Mouse (Mus musculus) adrenal gland, adult 18-20 months (tissue): ENCODE measurements around the gene Dnajc30. TPM values are rescaled to one million over a fixed set of nuclear protein-coding genes. Genes with fewer than 3 reads are reported as not detected.
A peak's percentile ranks its signal among the peaks of the same experiment; 100 is the strongest.
"Not testable (repeated sequence)": the region's sequence is repeated elsewhere in the genome, so short reads cannot be mapped to it uniquely, and the experiment has no call there.

Experiments
- DNase-seq, 2 experiments: peaks; one replicate each; pipeline ENCODE4 v3.0.0; 2021 to 2022; ENCODE audit warnings: low spot score in 2 of 2
- total RNA-seq, 2 experiments: library from RNA; stranded (reverse); gene quantifications; 1 replicate in 1 of 2; 2 replicates in 1 of 2; pipeline ENCODE4 v1.2.3; 2021

The Dnajc30 gene
- total RNA-seq, 2 experiments from 2014 or later = 25.8 to 30.3 TPM

GRCm38 (mm10) chr5:135053356-135053755 is 10.6 kb upstream of the Dnajc30 start:
- no peak for DNase-seq

GRCm38 (mm10) chr5:135064382-135064766 is 372 bp downstream of the Dnajc30 start:
- DNase-seq = no peak

- DNase-seq = not testable (repeated sequence)
Measured at GRCm38 (mm10) chr5:135064909-135065446, 976 bp downstream of the Dnajc30 start, which contains the start of gene Bud23. Gene Bud23 (minus strand): TSS chr5:135064959.

GRCm38 (mm10) chr5:135066008-135066407 is 2.0 kb downstream of the Dnajc30 start:
- DNase-seq = no peak

DNA sequence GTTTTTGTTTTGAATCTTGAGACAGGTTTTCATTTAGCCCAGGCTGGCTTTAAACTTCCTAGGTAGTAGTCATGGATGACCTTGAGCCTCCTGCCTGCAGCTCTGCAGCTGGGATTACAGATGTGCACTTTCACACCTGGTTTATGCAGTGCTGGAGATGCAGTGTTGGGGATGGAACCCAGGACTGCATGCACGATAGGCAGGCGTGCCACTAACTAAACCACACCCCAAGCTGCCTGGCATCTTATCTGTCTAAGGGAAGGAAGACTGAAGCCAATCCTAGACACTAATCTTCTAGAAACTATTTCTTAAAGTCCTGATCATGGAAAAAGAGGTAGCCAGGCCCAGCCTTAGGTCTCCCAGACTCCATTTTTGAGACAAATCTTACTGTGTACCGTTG is 6.4 kb downstream of the Dnajc30 start:
- no peak for DNase-seq

DNA sequence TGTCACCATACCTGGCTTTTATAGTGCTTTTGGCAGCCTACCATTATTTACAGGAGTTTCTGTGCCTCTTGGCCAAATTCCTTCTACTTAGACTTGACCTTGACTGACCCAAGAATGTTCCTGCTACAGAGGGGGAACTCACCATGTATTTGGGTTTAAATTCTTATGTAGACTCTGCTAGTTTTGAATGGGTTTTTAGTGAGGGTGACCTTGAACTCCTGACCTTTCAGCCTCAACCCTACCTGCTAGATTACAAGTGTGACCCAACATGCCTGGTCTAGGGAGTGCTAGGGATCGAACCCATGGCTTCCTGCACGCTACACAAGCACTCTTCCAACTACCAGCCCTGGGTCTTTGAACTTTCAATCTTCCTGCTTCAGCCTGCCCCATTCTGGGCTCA is 8.1 kb downstream of the Dnajc30 start:
- no peak for DNase-seq

DNA sequence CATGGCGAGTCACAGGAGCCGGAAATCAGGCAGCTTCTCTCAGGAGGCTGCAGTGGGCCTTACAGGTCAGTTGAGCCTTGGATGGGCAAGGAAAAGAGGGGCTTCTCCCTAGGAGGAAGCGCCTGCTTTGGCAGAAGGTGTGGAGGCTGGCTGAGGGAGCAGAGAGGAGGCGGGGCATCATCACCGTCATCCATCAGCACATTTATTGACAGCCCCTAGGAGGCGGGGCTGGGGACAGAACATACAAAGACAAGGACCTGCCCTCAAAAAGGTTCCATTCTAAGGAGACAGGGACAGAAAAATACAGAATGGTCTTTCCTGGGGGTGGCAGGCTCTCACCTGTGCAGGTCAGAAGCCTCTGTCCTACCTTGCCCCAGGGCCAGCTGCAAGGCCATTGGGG is 8.7 kb downstream of the Dnajc30 start:
- DNase-seq = no peak

DNA sequence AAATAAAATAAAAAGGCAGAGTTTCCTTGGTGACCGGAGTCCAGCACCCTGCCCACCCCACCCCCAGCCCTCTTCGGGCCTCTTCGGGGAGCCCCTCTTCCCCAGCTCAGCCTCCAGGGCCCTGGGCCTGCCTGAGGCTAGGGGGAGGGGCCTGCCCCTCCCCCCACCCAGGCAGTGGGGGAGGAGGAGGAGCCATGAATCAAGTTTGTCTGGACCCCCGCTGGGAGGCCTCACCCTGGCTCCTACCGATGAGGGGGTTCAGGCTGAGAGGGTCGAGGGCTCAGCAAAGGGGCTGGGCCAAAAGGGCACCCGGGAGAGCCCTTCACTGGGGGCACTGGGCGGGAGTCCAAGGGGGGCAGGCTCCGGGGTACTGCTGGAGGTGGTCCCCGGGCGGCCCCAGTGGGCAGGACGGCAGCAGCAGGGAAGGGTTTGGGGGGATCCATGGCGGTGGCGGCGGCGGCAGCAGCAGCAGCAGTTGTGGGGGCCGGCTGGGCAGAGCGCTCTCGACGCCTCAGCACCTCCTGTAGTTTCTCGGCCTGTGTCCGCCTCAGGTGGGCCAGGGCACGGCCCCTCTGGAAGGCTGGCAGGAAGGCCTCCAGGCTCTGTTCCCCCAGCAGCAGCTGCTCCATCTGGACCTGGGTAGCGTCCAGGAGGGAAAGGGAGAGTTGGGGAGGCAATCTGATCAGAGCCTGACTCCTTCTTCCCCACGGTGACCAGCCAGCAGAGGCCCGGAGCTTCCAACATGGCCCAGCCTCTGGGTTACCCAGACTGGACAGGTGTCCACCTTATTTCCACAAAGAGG is 9.5 kb downstream of the Dnajc30 start:
- DNase-seq = no peak

- no peak for DNase-seq
Measured at GRCm38 (mm10) chr5:135075655-135076054, 11.7 kb downstream of the Dnajc30 start.

DNA sequence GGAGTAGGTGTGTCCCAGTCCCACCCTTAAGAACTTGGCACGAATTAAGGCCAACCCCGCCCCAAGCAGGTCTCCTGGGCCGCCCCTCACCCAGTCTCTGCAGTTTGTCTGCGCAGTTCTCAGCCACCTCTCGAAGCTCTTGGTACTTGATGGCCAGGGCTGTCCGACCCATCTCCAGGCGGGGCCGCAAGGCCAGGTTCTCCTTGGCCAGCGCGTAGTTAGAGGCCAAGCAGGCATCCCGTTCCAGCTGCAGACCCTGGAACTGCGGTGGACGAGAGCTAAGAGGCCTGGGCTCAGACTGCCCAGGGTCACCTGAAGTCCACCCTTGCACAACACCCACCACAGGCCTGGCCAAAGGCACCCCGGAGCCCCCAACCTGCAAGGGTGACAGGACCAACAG is 12.4 kb downstream of the Dnajc30 start:
- DNase-seq = no peak

- no peak for DNase-seq
Measured at GRCm38 (mm10) chr5:135076931-135077505, 13.0 kb downstream of the Dnajc30 start.

GRCm38 (mm10) chr5:135077564-135078481 is 13.8 kb downstream of the Dnajc30 start, which contains the start of gene Vps37d:
Gene Vps37d (minus strand): TSS chr5:135078266.
- peak; percentile 97 to 99 for DNase-seq

DNA sequence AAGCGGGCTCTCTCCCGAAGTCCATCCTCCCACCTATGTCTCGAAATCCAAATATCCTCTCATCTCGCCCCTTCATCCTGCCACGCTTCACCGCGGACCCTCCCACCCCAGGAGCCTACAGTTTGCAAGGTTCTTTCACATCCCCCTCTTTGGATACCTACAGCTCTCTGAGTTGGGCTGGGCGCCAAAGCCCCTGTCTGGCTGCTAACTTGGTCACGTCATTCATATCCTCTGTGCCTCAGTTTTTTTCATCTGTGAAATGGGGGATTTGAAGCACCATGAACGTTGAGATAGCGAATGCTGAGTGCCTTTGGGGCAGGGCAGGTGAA is 14.4 kb downstream of the Dnajc30 start:
- DNase-seq = no peak

- DNase-seq = no peak
Measured at GRCm38 (mm10) chr5:135079578-135079977, 15.6 kb downstream of the Dnajc30 start.

- DNase-seq = no peak
Measured at GRCm38 (mm10) chr5:135080539-135080938, 16.5 kb downstream of the Dnajc30 start.

DNA sequence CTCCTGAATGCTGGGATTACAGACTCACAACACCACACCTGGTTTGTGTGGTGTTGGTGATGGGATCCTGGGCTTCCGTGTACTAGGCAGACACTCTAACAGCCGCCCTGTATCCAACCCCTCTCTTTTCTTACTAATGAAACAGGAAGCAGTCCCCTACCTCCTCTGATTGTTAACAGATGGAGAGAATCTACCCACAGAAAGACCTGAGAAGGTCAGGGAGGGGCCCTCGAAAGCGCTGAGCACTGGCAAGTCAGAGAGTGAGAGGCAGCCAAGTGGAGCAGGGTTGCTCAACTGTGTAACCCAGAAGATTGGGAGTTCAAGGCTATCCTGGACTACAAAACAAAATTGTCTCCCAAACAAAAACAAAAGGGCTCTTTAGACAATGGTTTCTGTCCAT is 22.9 kb downstream of the Dnajc30 start:
- DNase-seq = no peak

GRCm38 (mm10) chr5:135089653-135090052 is 25.7 kb downstream of the Dnajc30 start, which contains the start of gene Mlxipl:
Gene Mlxipl (plus strand): TSS chr5:135089890.
- DNase-seq = no peak

GRCm38 (mm10) chr5:135100981-135101380 is 37.0 kb downstream of the Dnajc30 start:
- DNase-seq = no peak

GRCm38 (mm10) chr5:135103999-135104660 is 40.1 kb downstream of the Dnajc30 start:
- DNase-seq = no peak

GRCm38 (mm10) chr5:135106758-135107256 is 42.8 kb downstream of the Dnajc30 start:
- peak; percentile 80 to 85 for DNase-seq
